Mouse (Mus musculus): ENCODE measurements at regions not wholly inside any gene's neighbourhood (a gene's known extent, or its start where the extent isn't known, plus 50 kb on each side); places are given as distances from the start of the nearest gene placed in this dataset.

GRCm38 (mm10) chr17:80796790-80797189, 68.5 kb upstream of the Map4k3 start:
- H3K4me3 ChIP-seq (ENCODE audit: low read depth, low read length), result no peak overlapping the region
- peaks cover 8% of the 10 kb centered on the region; the same call in 1 of the 2 replicates for H3K4me1 ChIP-seq (replicated peaks; ENCODE audit: control insufficient read depth, insufficient read depth, low read length)
- WGBS, result 91% methylated on average over 5 of the region's 5 CpGs
- H3K9ac ChIP-seq (ENCODE audit: low read length), result no peak overlapping the region
- DNase-seq (ENCODE audit: low spot score), result no peak
- H3K27me3 ChIP-seq (replicated peaks; ENCODE audit: control insufficient read depth, insufficient read depth, low read length), result no peaks in the 10 kb centered on the region
- no peaks in the 10 kb centered on the region for H3K9me3 ChIP-seq (ENCODE audit: control insufficient read depth, low read length)
- H3K4me2 ChIP-seq (ENCODE audit: low read length), result no peak overlapping the region
- no peak for ATAC-seq (replicated peaks; ENCODE audit: low FRiP score, low TSS enrichment, low read depth)
- H3K36me3 ChIP-seq (ENCODE audit: control insufficient read depth, insufficient read depth, low read length), result no peaks in the 10 kb centered on the region
- H3K27ac ChIP-seq (ENCODE audit: low read depth), result no peak overlapping the region

DNA sequence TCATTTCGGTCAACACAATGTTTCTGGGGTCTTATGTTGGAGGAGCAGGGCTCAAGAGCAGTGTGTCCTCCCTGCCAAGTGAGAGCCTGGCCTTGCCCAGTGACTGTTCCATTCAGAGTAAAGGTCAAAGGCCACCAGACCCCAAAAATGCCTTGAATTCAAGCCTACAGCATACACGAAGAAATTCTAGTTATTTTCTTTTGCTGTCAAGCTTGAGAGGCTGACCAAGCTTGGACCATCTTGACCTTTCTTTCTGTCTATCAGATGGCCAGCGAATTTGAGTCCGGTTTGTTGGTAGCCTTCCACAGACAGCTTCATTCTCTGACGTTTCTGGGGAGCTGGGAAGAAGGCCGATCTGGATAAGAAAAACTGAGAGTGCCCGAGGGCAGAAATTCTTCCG, 68.1 kb upstream of the Map4k3 start:
- DNase-seq (ENCODE audit: low spot score) (no peak), ATAC-seq (replicated peaks; ENCODE audit: low FRiP score, low TSS enrichment, low read depth) (no peak)
- WGBS, result 83% methylated on average over 8 of the region's 8 CpGs

GRCm38 (mm10) chr17:80795453-80796105, 67.3 kb upstream of the Map4k3 start:
- 0 out of 2 replicates have a peak, but pooled peaks cover 2% of the 10 kb centered on the region for H3K4me1 ChIP-seq (replicated peaks; ENCODE audit: control insufficient read depth, insufficient read depth, low read length)
- no peaks in the 10 kb centered on the region for H3K36me3 ChIP-seq (ENCODE audit: control insufficient read depth, insufficient read depth, low read length)
- 78% methylated on average over 8 of the region's 8 CpGs for WGBS
- H3K27me3 ChIP-seq (replicated peaks; ENCODE audit: control insufficient read depth, insufficient read depth, low read length), result no peaks in the 10 kb centered on the region
- H3K27ac ChIP-seq (ENCODE audit: low read depth), result no peak overlapping the region
- no peak for ATAC-seq (replicated peaks; ENCODE audit: low FRiP score, low TSS enrichment, low read depth)
- no peak overlapping the region for H3K4me2 ChIP-seq (ENCODE audit: low read length)
- no peak overlapping the region for H3K4me3 ChIP-seq (ENCODE audit: low read depth, low read length)
- DNase-seq (ENCODE audit: low spot score), result no peak
- H3K9me3 ChIP-seq (ENCODE audit: control insufficient read depth, low read length), result no peaks in the 10 kb centered on the region
- H3K9ac ChIP-seq (ENCODE audit: low read length), result no peak overlapping the region

More for the DNA sequence above, 68.1 kb upstream of the Map4k3 start:
- Histone ChIP-seq H3K9ac (ENCODE audit: low read length) (no peak overlapping the region), H3K36me3 (ENCODE audit: control insufficient read depth, insufficient read depth, low read length) (no peaks in the 10 kb centered on the region), H3K27ac (ENCODE audit: low read depth) (no peak overlapping the region), H3K4me2 (ENCODE audit: low read length) (no peak overlapping the region), H3K4me1 (replicated peaks; ENCODE audit: control insufficient read depth, insufficient read depth, low read length) (peaks cover 4% of the 10 kb centered on the region; the same call in 1 of the 2 replicates), H3K4me3 (ENCODE audit: low read depth, low read length) (no peak overlapping the region), H3K9me3 (ENCODE audit: control insufficient read depth, low read length) (no peaks in the 10 kb centered on the region), H3K27me3 (replicated peaks; ENCODE audit: control insufficient read depth, insufficient read depth, low read length) (no peaks in the 10 kb centered on the region)

GRCm38 (mm10) chr17:80792605-80793004, 64.3 kb upstream of the Map4k3 start:
- no peak overlapping the region for H3K27ac ChIP-seq (ENCODE audit: low read depth)
- no peaks in the 10 kb centered on the region for H3K27me3 ChIP-seq (replicated peaks; ENCODE audit: control insufficient read depth, insufficient read depth, low read length)
- ATAC-seq (replicated peaks; ENCODE audit: low FRiP score, low TSS enrichment, low read depth) (no peak), DNase-seq (ENCODE audit: low spot score) (no peak)
- no peak overlapping the region for H3K4me2 ChIP-seq (ENCODE audit: low read length)
- no peaks in the 10 kb centered on the region for H3K36me3 ChIP-seq (ENCODE audit: control insufficient read depth, insufficient read depth, low read length)
- H3K9me3 ChIP-seq (ENCODE audit: control insufficient read depth, low read length), result peaks cover 3% of the 10 kb centered on the region; the same call in 1 of the 2 replicates
- no peak overlapping the region for H3K4me3 ChIP-seq (ENCODE audit: low read depth, low read length)
- H3K9ac ChIP-seq (ENCODE audit: low read length), result no peak overlapping the region
- WGBS, result 79% methylated on average over 4 of the region's 4 CpGs
- H3K4me1 ChIP-seq (replicated peaks; ENCODE audit: control insufficient read depth, insufficient read depth, low read length), result no peaks in the 10 kb centered on the region

DNA sequence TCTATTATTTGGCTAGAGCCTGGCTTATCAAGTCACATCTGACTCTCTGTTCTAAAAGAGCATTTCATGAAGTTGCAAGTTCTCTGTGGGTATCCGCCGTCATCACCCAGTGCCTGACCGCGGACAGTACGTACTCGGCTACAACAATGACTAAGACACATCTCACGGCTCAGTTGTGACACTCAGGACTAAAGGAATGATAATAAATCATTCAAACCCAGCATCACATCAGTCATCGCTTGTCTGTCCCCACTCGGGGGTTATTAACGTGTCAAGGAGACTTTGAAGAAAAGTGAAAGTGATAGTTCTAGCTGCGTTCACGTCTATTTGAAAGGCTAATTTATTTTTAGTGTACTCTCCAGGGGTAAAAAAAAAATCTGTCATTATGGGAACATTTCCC, 61.4 kb upstream of the Map4k3 start:
- DNase-seq (ENCODE audit: low spot score) (no peak), ATAC-seq (replicated peaks; ENCODE audit: low FRiP score, low TSS enrichment, low read depth) (no peak)
- Histone ChIP-seq H3K4me3 (ENCODE audit: low read depth, low read length) (no peak overlapping the region), H3K9ac (ENCODE audit: low read length) (no peak overlapping the region), H3K27ac (ENCODE audit: low read depth) (no peak overlapping the region), H3K36me3 (ENCODE audit: control insufficient read depth, insufficient read depth, low read length) (no peaks in the 10 kb centered on the region), H3K4me1 (replicated peaks; ENCODE audit: control insufficient read depth, insufficient read depth, low read length) (peaks cover 7% of the 10 kb centered on the region; the same call in 1 of the 2 replicates), H3K27me3 (replicated peaks; ENCODE audit: control insufficient read depth, insufficient read depth, low read length) (no peaks in the 10 kb centered on the region), H3K9me3 (ENCODE audit: control insufficient read depth, low read length) (peaks cover 3% of the 10 kb centered on the region; the same call in 1 of the 2 replicates), H3K4me2 (ENCODE audit: low read length) (no peak overlapping the region)
- 82% methylated on average over 12 of the region's 12 CpGs for WGBS

GRCm38 (mm10) chr17:80789000-80789399, 60.7 kb upstream of the Map4k3 start:
- no peak for DNase-seq (ENCODE audit: low spot score)
- no peak overlapping the region for H3K9ac ChIP-seq (ENCODE audit: low read length)
- H3K27ac ChIP-seq (ENCODE audit: low read depth), result no peak overlapping the region
- WGBS, result 82% methylated on average over 3 of the region's 3 CpGs
- no peaks in the 10 kb centered on the region for H3K36me3 ChIP-seq (ENCODE audit: control insufficient read depth, insufficient read depth, low read length)
- no peaks in the 10 kb centered on the region for H3K27me3 ChIP-seq (replicated peaks; ENCODE audit: control insufficient read depth, insufficient read depth, low read length)
- H3K4me1 ChIP-seq (replicated peaks; ENCODE audit: control insufficient read depth, insufficient read depth, low read length), result peaks cover 7% of the 10 kb centered on the region; the same call in 1 of the 2 replicates
- peaks cover 3% of the 10 kb centered on the region; the same call in 1 of the 2 replicates for H3K9me3 ChIP-seq (ENCODE audit: control insufficient read depth, low read length)
- H3K4me3 ChIP-seq (ENCODE audit: low read depth, low read length), result no peak overlapping the region
- no peak for ATAC-seq (replicated peaks; ENCODE audit: low FRiP score, low TSS enrichment, low read depth)
- H3K4me2 ChIP-seq (ENCODE audit: low read length), result no peak overlapping the region

GRCm38 (mm10) chr17:80786858-80787257, 58.6 kb upstream of the Map4k3 start:
- peaks cover 3% of the 10 kb centered on the region; the same call in 1 of the 2 replicates for H3K9me3 ChIP-seq (ENCODE audit: control insufficient read depth, low read length)
- DNase-seq (ENCODE audit: low spot score), result no peak
- ATAC-seq (replicated peaks; ENCODE audit: low FRiP score, low TSS enrichment, low read depth), result no peak
- H3K36me3 ChIP-seq (ENCODE audit: control insufficient read depth, insufficient read depth, low read length), result no peaks in the 10 kb centered on the region
- no peaks in the 10 kb centered on the region for H3K27me3 ChIP-seq (replicated peaks; ENCODE audit: control insufficient read depth, insufficient read depth, low read length)
- WGBS, result 29% methylated on average over 2 of the region's 2 CpGs
- no peak overlapping the region for H3K9ac ChIP-seq (ENCODE audit: low read length)
- H3K4me1 ChIP-seq (replicated peaks; ENCODE audit: control insufficient read depth, insufficient read depth, low read length), result peaks cover 7% of the 10 kb centered on the region
- peak overlapping the region; percentile 29 for H3K27ac ChIP-seq (ENCODE audit: low read depth)
- H3K4me3 ChIP-seq (ENCODE audit: low read depth, low read length), result no peak overlapping the region
- H3K4me2 ChIP-seq (ENCODE audit: low read length), result no peak overlapping the region

DNA sequence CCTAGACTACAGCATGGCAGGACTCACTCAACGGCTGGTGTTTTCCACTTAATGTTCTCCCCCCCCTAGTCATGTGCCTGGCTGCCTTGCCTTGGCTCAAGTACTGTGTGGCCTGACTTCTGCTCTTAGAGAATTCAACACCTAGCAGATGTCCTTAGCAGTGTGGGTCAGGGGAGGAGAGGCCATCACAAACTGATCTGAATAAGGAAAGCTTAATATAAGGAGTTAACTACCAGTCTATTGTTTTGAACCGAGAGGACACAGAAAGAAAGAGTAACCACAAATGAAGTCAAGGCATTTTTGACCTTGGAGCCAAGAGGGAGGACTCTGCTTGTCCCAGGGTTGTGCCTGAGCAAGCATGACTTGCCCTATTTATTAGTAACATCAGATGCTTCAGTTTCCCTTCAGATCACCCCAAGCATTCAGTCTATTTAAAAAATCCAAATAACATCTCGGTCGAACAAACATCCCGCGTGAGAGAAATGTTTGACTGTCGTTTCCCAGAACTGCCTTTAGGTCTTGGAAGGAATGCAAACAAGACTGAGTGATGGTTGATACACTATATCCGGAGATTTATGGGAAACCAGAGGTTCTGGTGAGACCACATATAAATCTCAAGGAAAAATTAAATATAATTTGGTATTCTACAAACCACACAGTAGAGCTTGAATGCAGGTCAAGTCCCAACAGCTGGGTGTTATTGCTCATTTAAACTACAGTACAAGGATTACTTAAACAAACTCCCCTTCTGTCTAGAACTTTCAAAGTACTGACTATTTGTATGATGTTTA, 58.0 kb upstream of the Map4k3 start:
- no peaks in the 10 kb centered on the region for H3K36me3 ChIP-seq (ENCODE audit: control insufficient read depth, insufficient read depth, low read length)
- no peaks in the 10 kb centered on the region for H3K27me3 ChIP-seq (replicated peaks; ENCODE audit: control insufficient read depth, insufficient read depth, low read length)
- H3K27ac ChIP-seq (ENCODE audit: low read depth), result peak overlapping the region; percentile 24
- H3K4me3 ChIP-seq (ENCODE audit: low read depth, low read length), result no peak overlapping the region
- no peak overlapping the region for H3K4me2 ChIP-seq (ENCODE audit: low read length)
- H3K4me1 ChIP-seq (replicated peaks; ENCODE audit: control insufficient read depth, insufficient read depth, low read length), result peaks cover 7% of the 10 kb centered on the region
- WGBS, result 42% methylated on average over 8 of the region's 8 CpGs
- ATAC-seq (replicated peaks; ENCODE audit: low FRiP score, low TSS enrichment, low read depth) (no peak), DNase-seq (ENCODE audit: low spot score) (no peak)
- H3K9ac ChIP-seq (ENCODE audit: low read length), result no peak overlapping the region
- peaks cover 3% of the 10 kb centered on the region; the same call in 1 of the 2 replicates for H3K9me3 ChIP-seq (ENCODE audit: control insufficient read depth, low read length)
